Mouse (Mus musculus) limb, embryonic 14.5 days (tissue): ENCODE results near the gene Amotl1. TPM values are rescaled to one million over a fixed set of nuclear protein-coding genes. Genes with fewer than 3 reads are reported as not detected.

Source experiments
- ATAC-seq: fragments of 200-750 bp; cut with Nextera tagmentation; 2 replicates; pipeline ENCODE4 v1.8.0; 2017; ENCODE audit warnings: low read depth, moderate number of reproducible peaks, moderate TSS enrichment; ENCODE audit not compliant: low FRiP score
- DNase-seq: peaks from one replicate; pipeline ENCODE4 v3.0.0-alpha.2; 2015; ENCODE audit warnings: low spot score
- H3K27ac ChIP-seq: fragments of 300-500 bp; sonication (generic); replicated peaks from 2 replicates; pipeline ENCODE4 v1.5.1; 2014; ENCODE audit warnings: low read depth, mild to moderate bottlenecking, low read length, moderate library complexity, mixed read lengths
- H3K27me3 ChIP-seq: fragments of 300-500 bp; sonication (generic); 2 replicates; pipeline ENCODE4 v1.6.1; 2014; ENCODE audit warnings: low read length, mixed read lengths; ENCODE audit not compliant: control insufficient read depth, insufficient read depth
- H3K36me3 ChIP-seq: fragments of 300-500 bp; sonication (generic); 2 replicates; pipeline ENCODE4 v1.6.1; 2014; ENCODE audit warnings: mild to moderate bottlenecking, low read length, moderate library complexity, mixed read lengths; ENCODE audit not compliant: control insufficient read depth, insufficient read depth
- H3K4me1 ChIP-seq: fragments of 300-500 bp; sonication (generic); 2 replicates; pipeline ENCODE4 v1.6.1; 2014; ENCODE audit warnings: antibody characterized with exemption, low read length, mixed read lengths; ENCODE audit not compliant: control insufficient read depth, insufficient read depth
- H3K4me2 ChIP-seq: fragments of 300-500 bp; sonication (generic); replicated peaks from 2 replicates; pipeline ENCODE4 v1.6.1; 2014; ENCODE audit warnings: low read depth, mild to moderate bottlenecking, low read length, moderate library complexity; ENCODE audit not compliant: severe bottlenecking
- H3K4me3 ChIP-seq: fragments of 300-500 bp; sonication (generic); replicated peaks from 2 replicates; pipeline ENCODE4 v1.5.1; 2014; ENCODE audit warnings: low read length
- H3K9ac ChIP-seq: fragments of 300-500 bp; sonication (generic); 2 replicates; pipeline ENCODE4 v1.6.1; 2014; ENCODE audit warnings: mild to moderate bottlenecking, low read depth, low read length, moderate library complexity; ENCODE audit not compliant: severe bottlenecking
- H3K9me3 ChIP-seq: fragments of 300-500 bp; sonication (generic); 2 replicates; pipeline ENCODE4 v1.6.1; 2016; ENCODE audit warnings: low read length; ENCODE audit not compliant: control insufficient read depth
- POLR2A ChIP-seq: fragments of 200-500 bp; IDR thresholded peaks from 2 replicates; pipeline ENCODE4 v1.8.0; 2012; ENCODE audit warnings: inconsistent platforms, mild to moderate bottlenecking, moderate library complexity, borderline replicate concordance; ENCODE audit not compliant: insufficient read depth, insufficient read length; ENCODE audit errors: extremely low read depth
- WGBS: fragments of 180-500 bp; shearing (Covaris S2); extraction: QIAGEN DNeasy Blood & Tissue Kit; methylation state at CpG from one replicate; pipeline ENCODE4 v1.1.7; 2014; 5-methylcytosine and 5-hydroxymethylcytosine counted together
- polyA plus RNA-seq, 2 experiments: library from polyadenylated mRNA; depleted of rRNA in 1 of 2; stranded (reverse) in 1 of 2; unstranded in 1 of 2; fragments of >200 nt; fragmentation: Nextera tagmentation in 1 of 2; extraction: Ambion mirVana in 1 of 2; gene quantifications; 2 replicates each; pipeline versions ENCODE4 v1.2.1 to v1.2.3; 2012 to 2014

The Amotl1 gene
- polyA plus RNA-seq (2012; rRNA removed) (53.9 and 56.2 TPM in 2 replicates), polyA plus RNA-seq (2014; fragmentation: Nextera tagmentation; extraction: Ambion mirVana) (47.7 and 49.7 TPM in 2 replicates)

DNA sequence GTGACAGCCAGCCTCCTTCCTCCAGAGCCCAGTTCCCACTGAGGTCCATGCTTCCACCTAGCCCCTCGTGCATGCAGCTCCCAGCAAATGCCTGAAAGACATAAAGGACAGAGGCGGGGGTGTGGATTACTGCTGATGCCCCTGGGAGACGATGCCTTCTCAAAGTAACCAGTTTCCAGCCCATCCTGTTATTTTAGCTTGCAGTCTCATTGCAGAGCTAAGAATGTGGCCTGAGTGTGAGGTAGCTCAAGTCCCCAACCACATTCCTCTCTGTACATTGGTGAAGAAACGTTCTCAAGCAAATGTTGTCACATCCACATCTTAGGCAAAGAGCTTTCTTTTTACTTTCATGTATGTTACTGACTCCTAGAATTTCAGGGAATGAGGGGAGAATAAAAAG, at the start of gene Amotl1:
TSS of gene Amotl1 (minus strand) at position 101 of the 400 bp plus-strand sequence.
- DNase-seq (no peak), ATAC-seq (no peak)
- no peak within 1 kb of the TSS for H3K4me2 ChIP-seq
- peaks cover 26% of the 10 kb centered on the region for H3K4me1 ChIP-seq
- no peak within 1 kb of the TSS for H3K9ac ChIP-seq
- 49% methylated on average over 4 of the region's 4 CpGs for WGBS
- no peak for TF ChIP-seq POLR2A
- H3K4me3 ChIP-seq = no peak within 1 kb of the TSS
- H3K27me3 ChIP-seq = no peaks in the 10 kb centered on the region
- H3K9me3 ChIP-seq = no peaks in the 10 kb centered on the region
- H3K36me3 ChIP-seq = no peaks in the 10 kb centered on the region
- H3K27ac ChIP-seq = no peak within 1 kb of the TSS

DNA sequence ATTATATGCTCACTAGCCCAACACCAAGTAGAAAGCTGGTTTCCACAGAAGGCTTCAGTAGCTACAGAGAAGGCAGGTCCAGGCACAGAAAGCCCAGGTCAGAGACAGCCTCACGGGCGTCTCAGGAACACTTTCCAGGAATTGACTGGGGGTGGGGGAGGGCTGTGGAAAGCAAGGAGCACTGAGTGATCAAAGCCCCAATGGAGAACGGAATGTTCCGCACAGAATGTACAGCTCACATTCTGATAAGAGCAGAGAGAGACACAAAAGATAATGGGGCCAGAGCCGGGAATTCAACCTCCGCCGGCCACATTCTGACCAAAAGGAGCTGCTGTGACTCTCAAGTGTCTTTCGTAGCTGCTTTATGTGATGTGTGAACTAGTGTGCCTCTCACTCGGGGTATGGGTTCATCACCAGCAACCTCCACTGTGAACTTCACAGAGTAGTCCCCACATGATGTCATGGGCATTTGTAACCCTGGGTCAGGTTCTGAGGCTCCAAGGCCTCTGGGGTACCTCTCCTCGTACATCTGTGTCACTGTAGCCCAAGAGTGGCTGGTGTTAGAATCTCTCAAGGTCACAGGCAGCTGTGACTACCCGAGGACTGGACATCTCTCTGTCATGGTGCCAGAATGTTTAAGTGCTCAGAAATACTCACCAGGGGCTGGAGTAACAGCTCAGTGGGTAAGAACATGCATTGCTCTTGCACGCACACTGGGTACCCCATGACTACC, 44.7 kb upstream of the Amotl1 start:
- H3K27ac ChIP-seq = no peak overlapping the region
- H3K9me3 ChIP-seq = no peaks in the 10 kb centered on the region

DNA sequence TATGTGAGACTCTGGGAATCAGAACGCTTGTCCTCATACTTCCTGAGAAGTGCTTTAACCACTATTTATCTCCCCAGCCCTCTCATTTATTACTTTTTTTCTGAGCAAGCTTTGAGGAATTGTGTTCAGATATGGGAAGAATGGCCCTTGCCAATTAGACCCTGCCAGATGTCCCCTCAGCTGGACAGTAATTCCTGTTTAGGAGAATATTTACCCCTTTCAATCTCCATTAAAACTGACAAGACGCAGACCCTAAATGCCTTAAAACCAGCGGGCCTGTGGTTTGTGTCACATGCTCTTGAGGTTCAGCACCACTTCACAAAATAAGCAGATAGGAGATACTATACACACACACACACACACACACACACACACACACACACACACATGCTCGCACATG, 39.5 kb upstream of the Amotl1 start:
- no peak for TF ChIP-seq POLR2A
- 35% methylated on average over 4 of the region's 4 CpGs for WGBS
- no peak overlapping the region for H3K4me3 ChIP-seq
- H3K27ac ChIP-seq = no peak overlapping the region
- no peaks in the 10 kb centered on the region for H3K4me1 ChIP-seq
- no peak overlapping the region for H3K9ac ChIP-seq
- no peak for ATAC-seq
- H3K9me3 ChIP-seq = no peaks in the 10 kb centered on the region
- DNase-seq = no peak
- no peaks in the 10 kb centered on the region for H3K36me3 ChIP-seq
- H3K27me3 ChIP-seq = no peaks in the 10 kb centered on the region
- no peak overlapping the region for H3K4me2 ChIP-seq

More for the DNA sequence above, 44.7 kb upstream of the Amotl1 start:
- no peak overlapping the region for H3K4me2 ChIP-seq
- H3K36me3 ChIP-seq = no peaks in the 10 kb centered on the region
- WGBS = 66% methylated on average over 12 of the region's 12 CpGs
- no peak for TF ChIP-seq POLR2A
- no peaks in the 10 kb centered on the region for H3K27me3 ChIP-seq
- H3K4me1 ChIP-seq = no peaks in the 10 kb centered on the region
- no peak overlapping the region for H3K9ac ChIP-seq
- ATAC-seq = no peak
- no peak overlapping the region for H3K4me3 ChIP-seq
- no peak for DNase-seq

DNA sequence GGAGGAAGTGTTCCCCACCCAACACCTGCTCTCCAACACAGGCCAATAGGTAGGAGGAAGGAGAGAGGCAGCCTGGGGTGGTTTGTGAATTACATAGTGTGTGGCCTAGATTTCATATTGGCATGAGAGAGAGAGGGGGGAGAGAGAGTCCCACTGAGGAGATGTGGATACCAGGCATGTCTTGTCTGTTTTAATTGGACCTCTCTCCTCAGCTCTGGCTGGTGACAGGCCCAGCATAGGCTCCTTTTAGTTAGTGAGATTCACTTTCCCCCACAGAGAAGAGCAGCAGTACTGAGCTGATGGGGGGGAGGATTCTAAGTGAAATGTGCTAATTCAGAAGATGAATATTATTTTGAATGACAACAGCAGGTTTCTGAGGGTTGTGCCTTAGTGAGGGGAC, 37.9 kb upstream of the Amotl1 start:
- ATAC-seq (no peak), DNase-seq (no peak)
- H3K4me2 ChIP-seq = no peak overlapping the region
- H3K9me3 ChIP-seq = no peaks in the 10 kb centered on the region
- no peak overlapping the region for H3K9ac ChIP-seq
- no peaks in the 10 kb centered on the region for H3K4me1 ChIP-seq
- no peak overlapping the region for H3K27ac ChIP-seq
- no peaks in the 10 kb centered on the region for H3K27me3 ChIP-seq
- no peak overlapping the region for H3K4me3 ChIP-seq
- TF ChIP-seq POLR2A = no peak
- no peaks in the 10 kb centered on the region for H3K36me3 ChIP-seq

DNA sequence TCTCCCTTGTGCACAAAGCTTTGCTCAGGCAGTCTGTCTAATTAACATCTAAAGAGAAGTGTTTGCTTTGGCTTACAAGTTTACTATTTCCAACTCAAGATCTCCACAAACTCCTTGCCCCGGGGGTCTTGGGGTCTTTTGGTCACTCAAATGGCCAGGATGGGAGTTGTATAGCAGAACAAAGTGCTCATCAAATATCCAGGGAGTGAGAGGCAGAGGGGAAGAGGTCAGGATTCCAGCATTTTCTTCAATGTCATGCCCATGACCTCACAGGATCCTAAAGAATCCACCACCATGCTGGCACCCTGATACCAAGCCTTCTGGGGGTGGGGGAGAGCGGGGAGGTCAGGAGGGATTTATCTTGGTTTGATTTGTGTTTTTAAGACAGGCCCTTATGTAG, 35.7 kb upstream of the Amotl1 start:
- Histone ChIP-seq H3K9ac (no peak overlapping the region), H3K4me2 (no peak overlapping the region), H3K27me3 (no peaks in the 10 kb centered on the region), H3K4me3 (no peak overlapping the region), H3K4me1 (no peaks in the 10 kb centered on the region), H3K27ac (no peak overlapping the region), H3K36me3 (no peaks in the 10 kb centered on the region), H3K9me3 (no peaks in the 10 kb centered on the region)
- TF ChIP-seq POLR2A = no peak
- 62% methylated on average over 2 of the region's 2 CpGs for WGBS
- ATAC-seq (no peak), DNase-seq (no peak)
